Comparison of ENCODE assay signal across 8 mouse cellular contexts in the genomic region with DNA sequence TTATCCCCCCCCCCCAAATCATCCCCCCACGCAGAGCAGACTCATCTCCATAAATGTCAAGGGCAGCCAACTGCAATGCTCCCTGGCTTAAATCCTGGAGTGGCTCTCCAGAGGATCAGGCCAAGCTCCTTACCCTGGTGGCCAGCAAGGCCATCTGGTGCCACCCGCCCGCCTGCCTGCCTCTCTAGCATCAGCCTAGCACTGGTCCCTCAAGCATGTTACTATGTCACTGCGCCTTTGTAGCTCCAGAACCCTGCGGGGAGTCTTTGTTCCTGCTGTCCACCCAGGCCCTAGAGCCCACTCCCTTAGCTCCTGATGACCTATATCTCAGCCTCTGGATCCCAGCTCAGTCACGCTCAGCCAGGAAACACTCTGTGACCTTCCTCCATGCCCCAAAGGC. TPM values are rescaled to one million over a fixed set of nuclear protein-coding genes. Genes with fewer than 3 reads are reported as not detected.
DNase-seq lines count a peak whose midpoint lies in the region; ATAC-seq and TF ChIP-seq lines count a peak whose summit lies in the region.

No protein-coding gene starts in this region.

- H3K27ac ChIP-seq in heart, embryonic 11.5 days (ENCODE audit: low read depth, low read length) = 0 out of 2 replicates have a peak overlapping the region, but pooled peaks have one; percentile 12
- peak overlapping the region; percentile 82 for H3K27ac ChIP-seq in bone marrow macrophage, adult 2 months (ENCODE audit: insufficient read depth, low read depth, low read length)
- peak overlapping the region; percentile 29 for H3K27ac ChIP-seq in heart, embryonic 16.5 days (ENCODE audit: low read length)
- H3K27ac ChIP-seq in midbrain, embryonic 15.5 days = peak overlapping the region; percentile 39

- no peak for ATAC-seq in heart, embryonic 11.5 days (replicated peaks; ENCODE audit: insufficient number of reproducible peaks, low FRiP score, low TSS enrichment)
- ATAC-seq in heart, embryonic 16.5 days (replicated peaks; ENCODE audit: extremely low read depth, insufficient read depth, low FRiP score) = no peak
- no peak for ATAC-seq in midbrain, embryonic 15.5 days (replicated peaks)

- no peak for TF ChIP-seq POLR2A in bone marrow macrophage, adult 2 months (IDR thresholded peaks at IDR 0.05; ENCODE audit: borderline replicate concordance, low read depth, low read length)

- no peaks in the 10 kb centered on the region for H3K36me3 ChIP-seq in heart, embryonic 11.5 days (ENCODE audit: control insufficient read depth, insufficient read depth, low read length)
- H3K36me3 ChIP-seq in heart, embryonic 16.5 days (ENCODE audit: control insufficient read depth, insufficient read depth) = peaks cover 3% of the 10 kb centered on the region; the same call in 1 of the 2 replicates
- no peaks in the 10 kb centered on the region; the same call in 1 of the 2 replicates for H3K36me3 ChIP-seq in midbrain, embryonic 15.5 days (replicated peaks)

- no peaks in the 10 kb centered on the region for H3K9me3 ChIP-seq in heart, embryonic 11.5 days (replicated peaks; ENCODE audit: control insufficient read depth, low read length)
- H3K9me3 ChIP-seq in heart, embryonic 16.5 days (replicated peaks; ENCODE audit: control insufficient read depth, low read length) = no peaks in the 10 kb centered on the region
- no peaks in the 10 kb centered on the region for H3K9me3 ChIP-seq in midbrain, embryonic 15.5 days

- H3K4me2 ChIP-seq in heart, embryonic 11.5 days = no peak overlapping the region
- no peak overlapping the region for H3K4me2 ChIP-seq in heart, embryonic 16.5 days (ENCODE audit: low read depth, low read length)
- H3K4me2 ChIP-seq in midbrain, embryonic 15.5 days = peak overlapping the region; percentile 2; the same call in 1 of the 2 replicates

- 74% methylated on average over 6 of the region's 6 CpGs for WGBS in heart, embryonic 11.5 days (ENCODE audit: insufficient replicate concordance)
- WGBS in heart, embryonic 16.5 days = 71% methylated on average over 6 of the region's 6 CpGs
- WGBS in midbrain, embryonic 15.5 days = 33% methylated on average over 6 of the region's 6 CpGs

- H3K4me3 ChIP-seq in heart, embryonic 11.5 days (ENCODE audit: low read depth, low read length) = no peak overlapping the region
- no peak overlapping the region for H3K4me3 ChIP-seq in bone marrow macrophage, adult 2 months (ENCODE audit: insufficient read depth, low read length)
- H3K4me3 ChIP-seq in heart, embryonic 16.5 days (ENCODE audit: low read length) = no peak overlapping the region
- no peak overlapping the region for H3K4me3 ChIP-seq in midbrain, embryonic 15.5 days

- H3K9ac ChIP-seq in heart, embryonic 11.5 days (ENCODE audit: low read depth, low read length) = no peak overlapping the region
- no peak overlapping the region for H3K9ac ChIP-seq in heart, embryonic 16.5 days (ENCODE audit: low read length)
- no peak overlapping the region for H3K9ac ChIP-seq in midbrain, embryonic 15.5 days

- no peak for DNase-seq in heart, adult 8-10 months (ENCODE audit: low spot score)
- DNase-seq in urinary bladder, postnatal 36 days (ENCODE audit: low spot score in 2 of 2) = no peak
- DNase-seq in layer of hippocampus, adult 11-12 months (ENCODE audit: low spot score) = no peak
- no peak for DNase-seq in right cerebral cortex, postnatal 14 days

- H3K4me1 ChIP-seq in heart, embryonic 11.5 days (ENCODE audit: control insufficient read depth, insufficient read depth, low read length) = peaks cover 79% of the 10 kb centered on the region
- peaks cover 78% of the 10 kb centered on the region for H3K4me1 ChIP-seq in bone marrow macrophage, adult 2 months (ENCODE audit: control insufficient read depth, insufficient read depth, low read length)
- peaks cover 62% of the 10 kb centered on the region for H3K4me1 ChIP-seq in heart, embryonic 16.5 days (ENCODE audit: control insufficient read depth, insufficient read depth, low read length)
- peaks cover 67% of the 10 kb centered on the region for H3K4me1 ChIP-seq in midbrain, embryonic 15.5 days

- H3K27me3 ChIP-seq in heart, embryonic 11.5 days (ENCODE audit: control insufficient read depth, insufficient read depth, low read length) = no peaks in the 10 kb centered on the region
- H3K27me3 ChIP-seq in heart, embryonic 16.5 days (ENCODE audit: control insufficient read depth, insufficient read depth, low read length) = no peaks in the 10 kb centered on the region
- H3K27me3 ChIP-seq in midbrain, embryonic 15.5 days (replicated peaks) = no peaks in the 10 kb centered on the region

- TF ChIP-seq CTCF in bone marrow macrophage, adult 2 months (IDR thresholded peaks at IDR 0.05; ENCODE audit: low read depth, low read length) = no peak

RNA-seq across cellular contexts. Expression of a gene that starts 7.4 kb away (rescaled TPM):
- 43.3 and 48.2 TPM in 2 replicates for polyA plus RNA-seq in heart, embryonic 11.5 days (2014; fragmentation: Nextera tagmentation; extraction: Ambion mirVana)
- 10 to 100 TPM; 13.7 to 24.0 (median 16.5) TPM for total RNA-seq in heart, adult 8-10 months (2022)
- 16.8 and 18.2 TPM in 2 replicates for polyA plus RNA-seq in bone marrow macrophage, adult 2 months (2012; ENCODE audit: insufficient read depth, insufficient read length, missing spikeins)
- polyA plus RNA-seq in heart, embryonic 16.5 days (2015; fragmentation: Nextera tagmentation; extraction: Ambion mirVana) = 58.7 and 61.4 TPM in 2 replicates
- polyA plus RNA-seq in midbrain, embryonic 15.5 days (2015; fragmentation: Nextera tagmentation; extraction: Ambion mirVana) = 66.7 and 73.7 TPM in 2 replicates

RNA-seq across cellular contexts. Expression of a gene that starts 51.2 kb away (rescaled TPM):
- polyA plus RNA-seq in heart, embryonic 11.5 days (2014; fragmentation: Nextera tagmentation; extraction: Ambion mirVana) = 2.7 and 2.9 TPM in 2 replicates
- 10 to 100 TPM; 11.5 to 15.5 (median 13.7) TPM for total RNA-seq in heart, adult 8-10 months (2022)
- polyA plus RNA-seq in bone marrow macrophage, adult 2 months (2012; ENCODE audit: insufficient read depth, insufficient read length, missing spikeins) = 0.51 and 0.64 TPM in 2 replicates
- 11.2 and 11.7 TPM in 2 replicates for polyA plus RNA-seq in heart, embryonic 16.5 days (2015; fragmentation: Nextera tagmentation; extraction: Ambion mirVana)
- 29.8 and 30.7 TPM in 2 replicates for polyA plus RNA-seq in midbrain, embryonic 15.5 days (2015; fragmentation: Nextera tagmentation; extraction: Ambion mirVana)

Comparison
In these comparisons a context has a peak if more than half of its experiments do, and no peak if none do; other contexts are left out.
1. H3K27ac ChIP-seq: peak in every context shown above with its lines; median percentile 82 in bone marrow macrophage, adult 2 months; 39 in midbrain, embryonic 15.5 days; 29 in heart, embryonic 16.5 days; 12 in heart, embryonic 11.5 days.